Mouse (Mus musculus): Measurements from ENCODE around the gene Nol10. TPM values are rescaled to one million over a fixed set of nuclear protein-coding genes. Genes with fewer than 3 reads are reported as not detected.
A peak's percentile ranks its signal among the peaks of the same experiment; 100 is the strongest.

The Nol10 gene
- polyA plus RNA-seq, 1 experiment from 2014 or later: 32.8 TPM

DNA sequence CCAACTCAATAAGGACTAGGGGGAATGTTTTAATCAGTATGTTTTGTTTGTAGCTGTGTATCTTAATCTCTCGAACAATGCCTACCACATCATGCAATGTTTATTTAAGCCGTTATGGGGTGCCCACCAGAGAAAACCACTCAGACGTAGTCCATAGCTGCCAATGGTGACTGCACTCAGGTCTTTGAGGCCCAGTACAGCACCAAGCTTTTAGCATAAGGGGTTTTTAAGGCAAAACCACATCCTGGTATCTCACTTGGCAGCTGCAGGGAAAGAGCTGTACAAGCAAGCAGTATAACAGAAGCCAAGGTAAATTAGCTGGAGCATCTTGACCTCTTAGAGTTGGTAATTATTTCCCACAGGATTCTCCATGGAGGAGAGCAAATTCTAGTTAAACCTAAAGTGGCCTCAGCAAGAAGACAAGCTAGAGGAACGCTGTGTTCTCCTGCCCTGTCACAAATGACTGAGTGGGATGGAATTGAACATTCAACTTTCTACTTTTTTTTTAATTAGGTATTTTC, 83.6 kb downstream of the Nol10 start:
- Histone ChIP-seq H3K9me3 (ENCODE audit: control insufficient read depth, low read length) (no peaks in the 10 kb centered on the region), H3K4me3 (ENCODE audit: low read depth, low read length) (no peak overlapping the region), H3K4me2 (no peak overlapping the region), H3K4me1 (ENCODE audit: control insufficient read depth, insufficient read depth, low read length) (no peaks in the 10 kb centered on the region), H3K9ac (ENCODE audit: low read length) (no peak overlapping the region), H3K36me3 (ENCODE audit: control insufficient read depth, insufficient read depth, low read length) (peaks cover 3% of the 10 kb centered on the region; the same call in 1 of the 2 replicates), H3K27ac (ENCODE audit: low read depth, low read length) (no peak overlapping the region), H3K27me3 (ENCODE audit: control insufficient read depth, insufficient read depth, low read length) (no peaks in the 10 kb centered on the region)
- no peak for ATAC-seq (ENCODE audit: low FRiP score)
- no peak for DNase-seq (ENCODE audit: low spot score, missing footprints)
- WGBS: 88% methylated on average over 4 of the region's 4 CpGs

GRCm38 (mm10) chr12:17433712-17434111, 85.5 kb downstream of the Nol10 start:
- Histone ChIP-seq H3K4me1 (ENCODE audit: control insufficient read depth, insufficient read depth, low read length) (no peaks in the 10 kb centered on the region), H3K4me3 (ENCODE audit: low read depth, low read length) (no peak overlapping the region), H3K4me2 (no peak overlapping the region), H3K9me3 (ENCODE audit: control insufficient read depth, low read length) (no peaks in the 10 kb centered on the region), H3K27ac (ENCODE audit: low read depth, low read length) (no peak overlapping the region), H3K9ac (ENCODE audit: low read length) (no peak overlapping the region), H3K27me3 (ENCODE audit: control insufficient read depth, insufficient read depth, low read length) (no peaks in the 10 kb centered on the region), H3K36me3 (ENCODE audit: control insufficient read depth, insufficient read depth, low read length) (peaks cover 3% of the 10 kb centered on the region; the same call in 1 of the 2 replicates)
- ATAC-seq (ENCODE audit: low FRiP score) (no peak), DNase-seq (ENCODE audit: low spot score, missing footprints) (no peak)
- 90% methylated on average over 4 of the region's 4 CpGs for WGBS

- WGBS: 80% methylated on average over 2 of the region's 2 CpGs
- no peak overlapping the region for H3K4me2 ChIP-seq
- H3K4me1 ChIP-seq (ENCODE audit: control insufficient read depth, insufficient read depth, low read length): no peaks in the 10 kb centered on the region
- no peaks in the 10 kb centered on the region for H3K36me3 ChIP-seq (ENCODE audit: control insufficient read depth, insufficient read depth, low read length)
- ATAC-seq (ENCODE audit: low FRiP score) (no peak; the same call in 1 of the 2 replicates), DNase-seq (ENCODE audit: low spot score, missing footprints) (no peak)
- H3K9me3 ChIP-seq (ENCODE audit: control insufficient read depth, low read length): no peaks in the 10 kb centered on the region
- H3K27ac ChIP-seq (ENCODE audit: low read depth, low read length): no peak overlapping the region
- H3K4me3 ChIP-seq (ENCODE audit: low read depth, low read length): no peak overlapping the region
- no peaks in the 10 kb centered on the region for H3K27me3 ChIP-seq (ENCODE audit: control insufficient read depth, insufficient read depth, low read length)
- no peak overlapping the region for H3K9ac ChIP-seq (ENCODE audit: low read length)
These were observed 88.2 kb downstream of the Nol10 start for GRCm38 (mm10) chr12:17436471-17436870.

GRCm38 (mm10) chr12:17440251-17440651, 92.0 kb downstream of the Nol10 start:
- ATAC-seq (ENCODE audit: low FRiP score) (no peak), DNase-seq (ENCODE audit: low spot score, missing footprints) (no peak)
- 81% methylated on average over 7 of the region's 7 CpGs for WGBS
- H3K4me2 ChIP-seq: no peak overlapping the region
- H3K9me3 ChIP-seq (ENCODE audit: control insufficient read depth, low read length): no peaks in the 10 kb centered on the region
- H3K4me1 ChIP-seq (ENCODE audit: control insufficient read depth, insufficient read depth, low read length): no peaks in the 10 kb centered on the region
- no peaks in the 10 kb centered on the region for H3K36me3 ChIP-seq (ENCODE audit: control insufficient read depth, insufficient read depth, low read length)
- H3K27ac ChIP-seq (ENCODE audit: low read depth, low read length): no peak overlapping the region
- no peak overlapping the region for H3K9ac ChIP-seq (ENCODE audit: low read length)
- no peak overlapping the region for H3K4me3 ChIP-seq (ENCODE audit: low read depth, low read length)
- no peaks in the 10 kb centered on the region for H3K27me3 ChIP-seq (ENCODE audit: control insufficient read depth, insufficient read depth, low read length)

GRCm38 (mm10) chr12:17441495-17441894, 93.2 kb downstream of the Nol10 start:
- 35% methylated on average over 9 of the region's 9 CpGs for WGBS

GRCm38 (mm10) chr12:17444406-17444805, 96.1 kb downstream of the Nol10 start:
- Histone ChIP-seq H3K36me3 (ENCODE audit: control insufficient read depth, insufficient read depth, low read length) (no peaks in the 10 kb centered on the region), H3K4me3 (ENCODE audit: low read depth, low read length) (no peak overlapping the region), H3K9ac (ENCODE audit: low read length) (no peak overlapping the region), H3K4me2 (no peak overlapping the region), H3K27me3 (ENCODE audit: control insufficient read depth, insufficient read depth, low read length) (no peaks in the 10 kb centered on the region), H3K9me3 (ENCODE audit: control insufficient read depth, low read length) (no peaks in the 10 kb centered on the region), H3K27ac (ENCODE audit: low read depth, low read length) (no peak overlapping the region), H3K4me1 (ENCODE audit: control insufficient read depth, insufficient read depth, low read length) (no peaks in the 10 kb centered on the region)
- 78% methylated on average over 11 of the region's 11 CpGs for WGBS
- DNase-seq (ENCODE audit: low spot score, missing footprints) (no peak), ATAC-seq (ENCODE audit: low FRiP score) (no peak)

More at GRCm38 (mm10) chr12:17441495-17441894, 93.2 kb downstream of the Nol10 start:
- no peak overlapping the region for H3K4me2 ChIP-seq
- no peaks in the 10 kb centered on the region for H3K9me3 ChIP-seq (ENCODE audit: control insufficient read depth, low read length)
- no peak overlapping the region for H3K4me3 ChIP-seq (ENCODE audit: low read depth, low read length)
- ATAC-seq (ENCODE audit: low FRiP score) (peak; percentile 58), DNase-seq (ENCODE audit: low spot score, missing footprints) (no peak)
- H3K4me1 ChIP-seq (ENCODE audit: control insufficient read depth, insufficient read depth, low read length): no peaks in the 10 kb centered on the region
- H3K36me3 ChIP-seq (ENCODE audit: control insufficient read depth, insufficient read depth, low read length): no peaks in the 10 kb centered on the region
- H3K27me3 ChIP-seq (ENCODE audit: control insufficient read depth, insufficient read depth, low read length): no peaks in the 10 kb centered on the region
- no peak overlapping the region for H3K27ac ChIP-seq (ENCODE audit: low read depth, low read length)
- H3K9ac ChIP-seq (ENCODE audit: low read length): no peak overlapping the region

- ATAC-seq (ENCODE audit: low FRiP score) (no peak), DNase-seq (ENCODE audit: low spot score, missing footprints) (no peak)
- no peak overlapping the region for H3K27ac ChIP-seq (ENCODE audit: low read depth, low read length)
- no peak overlapping the region for H3K4me3 ChIP-seq (ENCODE audit: low read depth, low read length)
- no peak overlapping the region for H3K9ac ChIP-seq (ENCODE audit: low read length)
- H3K36me3 ChIP-seq (ENCODE audit: control insufficient read depth, insufficient read depth, low read length): no peaks in the 10 kb centered on the region
- WGBS: 94% methylated on average over 7 of the region's 7 CpGs
- no peaks in the 10 kb centered on the region for H3K9me3 ChIP-seq (ENCODE audit: control insufficient read depth, low read length)
- H3K27me3 ChIP-seq (ENCODE audit: control insufficient read depth, insufficient read depth, low read length): no peaks in the 10 kb centered on the region
- no peak overlapping the region for H3K4me2 ChIP-seq
- H3K4me1 ChIP-seq (ENCODE audit: control insufficient read depth, insufficient read depth, low read length): no peaks in the 10 kb centered on the region
These were observed 97.0 kb downstream of the Nol10 start for GRCm38 (mm10) chr12:17445251-17445650.

- no peaks in the 10 kb centered on the region for H3K36me3 ChIP-seq (ENCODE audit: control insufficient read depth, insufficient read depth, low read length)
- 84% methylated on average over 3 of the region's 3 CpGs for WGBS
- DNase-seq (ENCODE audit: low spot score, missing footprints) (no peak), ATAC-seq (ENCODE audit: low FRiP score) (no peak)
- H3K27ac ChIP-seq (ENCODE audit: low read depth, low read length): no peak overlapping the region
- no peak overlapping the region for H3K4me2 ChIP-seq
- no peaks in the 10 kb centered on the region for H3K27me3 ChIP-seq (ENCODE audit: control insufficient read depth, insufficient read depth, low read length)
- no peak overlapping the region for H3K9ac ChIP-seq (ENCODE audit: low read length)
- H3K4me1 ChIP-seq (ENCODE audit: control insufficient read depth, insufficient read depth, low read length): no peaks in the 10 kb centered on the region
- H3K9me3 ChIP-seq (ENCODE audit: control insufficient read depth, low read length): no peaks in the 10 kb centered on the region
- no peak overlapping the region for H3K4me3 ChIP-seq (ENCODE audit: low read depth, low read length)
These were observed 100.5 kb downstream of the Nol10 start for GRCm38 (mm10) chr12:17448781-17449180.

- Histone ChIP-seq H3K4me2 (no peak overlapping the region), H3K9ac (ENCODE audit: low read length) (no peak overlapping the region), H3K27ac (ENCODE audit: low read depth, low read length) (no peak overlapping the region), H3K36me3 (ENCODE audit: control insufficient read depth, insufficient read depth, low read length) (no peaks in the 10 kb centered on the region), H3K27me3 (ENCODE audit: control insufficient read depth, insufficient read depth, low read length) (no peaks in the 10 kb centered on the region), H3K9me3 (ENCODE audit: control insufficient read depth, low read length) (no peaks in the 10 kb centered on the region), H3K4me3 (ENCODE audit: low read depth, low read length) (no peak overlapping the region), H3K4me1 (ENCODE audit: control insufficient read depth, insufficient read depth, low read length) (no peaks in the 10 kb centered on the region)
- ATAC-seq (ENCODE audit: low FRiP score) (no peak), DNase-seq (ENCODE audit: low spot score, missing footprints) (no peak)
- WGBS: 89% methylated on average over 4 of the region's 4 CpGs
These were observed 101.4 kb downstream of the Nol10 start for GRCm38 (mm10) chr12:17449661-17450091.

Data from midbrain, embryonic 11.5 days (tissue).